Mouse (Mus musculus): ENCODE data around the gene Psmd3. TPM values are rescaled to one million over a fixed set of nuclear protein-coding genes. Genes with fewer than 3 reads are reported as not detected.
A peak's percentile ranks its signal among the peaks of the same experiment; 100 is the strongest.

Gene Psmd3
- total RNA-seq, 2 experiments from 2014 or later: 129 to 132 TPM

DNA sequence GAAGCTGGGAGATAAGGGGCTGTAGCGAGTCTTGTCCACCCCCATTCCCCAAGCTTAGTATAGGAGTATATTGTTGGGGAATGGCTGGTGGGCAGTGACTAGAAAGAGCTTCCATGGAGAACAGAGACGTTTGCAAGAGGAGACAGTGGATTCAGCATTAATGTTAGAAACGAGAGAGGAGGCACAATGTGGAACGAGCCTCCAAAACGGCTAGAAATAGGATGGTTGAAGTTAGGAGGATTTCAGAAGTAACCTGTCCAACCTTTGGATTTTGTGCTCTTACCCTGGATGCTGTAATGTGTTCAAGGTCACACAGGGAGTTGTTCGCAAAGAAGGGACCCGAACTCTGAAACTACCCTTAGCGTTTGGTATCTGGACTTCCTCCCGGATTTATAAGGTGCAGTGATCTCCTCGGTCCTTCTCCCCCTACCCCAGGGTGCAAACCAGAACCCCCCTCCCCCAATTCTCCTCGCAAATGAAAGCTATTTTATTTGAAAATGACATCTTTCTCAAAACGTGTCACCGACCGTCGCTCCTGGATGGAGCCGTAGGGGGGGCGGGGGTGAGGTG, 58.8 kb downstream of the Psmd3 start:
- DNase-seq (ENCODE audit: low spot score in 2 of 2): peak; percentile 47 to 60
- intact Hi-C loops (cut with DNase I): loop anchor here (1.0 kb wide), 1 partner anchor 13 kb away; no protein-coding TSS in a partner anchor

DNA sequence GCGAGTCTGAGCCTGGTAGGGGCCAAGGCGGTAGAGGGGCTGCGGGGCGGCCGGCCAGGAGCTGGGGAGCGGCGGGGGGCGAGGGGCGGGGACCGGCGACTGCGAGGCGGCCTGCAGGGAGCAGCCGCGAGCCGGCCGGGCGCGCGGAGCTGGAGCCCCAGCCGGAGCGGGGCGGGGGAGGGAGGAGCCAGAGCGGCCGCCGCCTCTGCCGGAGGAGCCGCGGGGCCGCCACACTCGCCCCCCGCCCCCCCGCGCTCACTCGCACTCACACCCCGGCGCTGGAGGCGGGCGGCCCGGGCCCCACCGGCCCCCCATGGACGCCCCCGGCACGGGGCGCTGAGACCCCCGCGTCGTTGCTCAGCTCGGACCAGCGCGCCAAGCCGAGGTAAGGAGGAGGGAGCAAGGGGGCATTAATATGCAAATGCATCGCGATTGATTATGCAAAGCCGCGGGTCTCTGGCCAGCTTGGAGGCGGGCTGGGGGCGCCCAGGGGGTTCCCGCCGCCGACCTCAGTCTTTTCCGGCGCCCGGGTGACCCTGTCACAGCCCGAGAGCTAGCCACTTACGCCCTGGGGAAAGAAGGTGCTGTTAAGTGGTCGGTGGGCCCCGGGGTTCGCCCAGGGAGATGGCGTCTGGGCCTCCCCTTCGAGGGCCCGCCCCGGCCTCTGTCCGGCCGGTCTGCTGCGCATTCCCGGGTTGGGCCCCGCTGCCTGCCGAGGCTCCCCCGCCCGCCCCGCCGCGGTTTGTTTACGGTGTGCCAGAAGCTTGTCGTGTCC, 59.5 kb downstream of the Psmd3 start:
- intact Hi-C loops (cut with DNase I): loop anchor here (1.0 kb wide), 1 partner anchor 12 kb away; no protein-coding TSS in a partner anchor
- DNase-seq (ENCODE audit: low spot score in 2 of 2): peak; percentile 70 to 83

DNA sequence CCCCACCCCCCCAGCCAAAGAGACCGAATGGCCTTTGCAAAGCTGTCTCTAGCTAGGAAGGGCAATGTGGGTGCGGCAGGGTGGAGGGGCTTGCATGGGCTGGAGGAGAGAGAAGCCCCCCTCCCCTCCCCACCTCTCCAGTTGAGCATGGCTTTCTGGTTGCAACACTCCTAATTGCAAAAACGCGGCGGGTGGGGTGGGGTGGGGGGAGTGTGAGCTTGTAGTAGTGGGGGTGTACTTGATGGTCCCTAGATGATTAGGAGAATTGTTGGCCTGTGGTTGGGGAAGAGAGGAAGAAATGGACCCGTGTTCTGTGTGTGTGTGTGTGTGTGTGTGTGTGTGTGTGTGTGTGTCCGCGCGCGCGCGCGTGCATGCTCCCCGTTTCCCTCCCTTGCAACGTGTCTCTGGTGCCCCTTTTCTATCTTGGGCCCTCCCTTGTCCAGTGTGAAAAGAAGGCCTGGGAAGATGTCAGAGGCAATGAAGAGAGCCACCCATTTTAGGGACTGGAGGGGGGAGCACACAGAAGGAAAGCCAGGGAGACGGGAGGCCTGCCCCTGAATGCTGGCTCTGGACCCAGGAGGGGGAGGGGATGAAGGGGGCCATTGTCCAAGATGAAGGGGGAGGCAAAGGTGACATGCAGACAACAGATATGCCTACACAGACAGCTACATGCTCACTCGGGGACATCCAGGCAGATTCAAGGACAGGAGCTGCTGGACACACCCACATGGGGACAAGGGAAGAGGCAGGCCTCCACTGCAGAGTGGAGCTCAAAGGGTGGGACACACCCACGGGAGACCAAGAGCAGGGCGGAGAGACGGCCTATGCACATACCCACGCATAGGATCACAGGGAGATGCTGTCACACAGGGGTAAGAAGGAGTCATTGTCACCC, 60.3 kb downstream of the Psmd3 start:
- intact Hi-C loops (cut with DNase I): no loop called here
- peak in 1 of 2 experiments; percentile 62 for DNase-seq (ENCODE audit: low spot score in 2 of 2)

DNA sequence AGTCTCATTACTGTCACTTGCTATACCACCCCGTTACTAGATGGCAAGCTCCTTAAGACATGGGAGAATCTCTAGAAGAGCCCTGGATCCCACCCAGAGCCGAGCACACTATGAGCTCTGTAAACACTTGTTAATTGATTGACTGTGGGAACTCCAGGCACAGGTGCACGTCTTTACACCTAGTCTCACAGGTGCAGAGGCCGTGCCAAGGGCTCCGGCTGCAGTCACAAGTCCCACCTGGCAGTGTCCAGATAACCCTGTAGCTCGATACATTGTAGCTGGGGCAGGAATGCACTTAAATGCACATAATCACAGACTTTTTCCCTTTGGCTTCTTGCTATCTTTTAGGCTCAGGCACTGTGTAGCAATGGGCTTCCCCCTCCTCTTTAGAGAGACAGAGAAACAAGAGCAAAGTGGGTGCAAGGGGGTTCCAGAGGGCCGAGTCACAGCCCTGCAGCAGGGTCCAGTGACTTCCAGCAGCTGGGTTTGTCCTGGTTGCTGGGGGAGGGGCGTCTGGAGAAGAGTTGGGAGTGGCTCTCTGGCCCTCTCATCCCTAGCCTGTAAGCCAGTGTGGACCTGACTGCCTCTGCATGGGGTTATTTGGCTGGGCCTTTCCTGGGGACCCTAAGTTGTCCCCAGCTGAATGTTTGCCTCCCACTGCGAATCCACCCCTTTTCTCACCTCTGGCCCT, 61.4 kb downstream of the Psmd3 start:
- intact Hi-C loops (cut with DNase I): no loop called here

DNA sequence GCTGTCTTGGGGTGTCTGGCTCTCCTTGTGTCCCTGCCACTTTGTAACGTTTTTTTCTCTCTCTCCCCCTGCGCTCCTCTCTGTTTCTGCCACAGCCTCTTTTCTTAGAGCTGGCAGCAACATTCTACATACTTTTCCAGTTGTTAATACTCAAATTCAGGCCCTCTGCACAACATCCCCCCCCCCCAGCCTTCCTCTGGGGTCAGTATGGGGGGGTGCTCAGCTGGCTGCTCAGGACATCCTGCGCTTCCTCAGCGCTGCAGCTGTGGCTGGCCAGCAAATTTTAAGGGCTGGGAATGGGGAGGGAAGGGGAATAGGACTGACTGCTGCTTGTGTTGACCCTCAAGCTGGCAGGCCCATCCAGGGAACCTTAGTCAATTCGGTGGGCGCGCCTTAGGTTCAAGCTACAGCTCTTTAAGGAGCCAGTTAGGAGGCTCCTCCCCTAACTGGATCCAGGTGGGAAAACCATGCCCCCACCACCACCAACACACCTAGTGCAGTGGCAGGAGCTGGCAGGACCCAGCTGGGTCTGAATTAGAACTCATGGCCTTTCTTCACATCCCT, 62.2 kb downstream of the Psmd3 start:
- intact Hi-C loops (cut with DNase I): no loop called here
- no peak for DNase-seq (ENCODE audit: low spot score in 2 of 2)

More for the DNA sequence above, 61.4 kb downstream of the Psmd3 start:
- DNase-seq (ENCODE audit: low spot score in 2 of 2): peak; percentile 37 to 50

Other genes starting within 250 kb of the Psmd3 start
- gene Mien1, start 243.6 kb upstream of the Psmd3 start, total RNA-seq (2021): 100 to 1,000 TPM; 119 to 120 TPM
- 1 to 10 TPM; 2.4 to 2.7 TPM for gene Grb7, start 236.2 kb upstream of the Psmd3 start, total RNA-seq (2021)
- under 1 TPM in 1 of 2 experiments, not detected in 1; 0.78 TPM for gene Ikzf3, start 136.5 kb upstream of the Psmd3 start, total RNA-seq (2021)
- not detected for gene Zpbp2, start 131.5 kb upstream of the Psmd3 start, total RNA-seq (2021)
- gene Ormdl3, start 95.2 kb upstream of the Psmd3 start, total RNA-seq (2021): 10 to 100 TPM; 48.9 TPM
- gene Lrrc3c, start 84.3 kb upstream of the Psmd3 start, total RNA-seq (2021): not detected
- gene Gm12355, start 56.9 kb upstream of the Psmd3 start, total RNA-seq (2021): 10 to 100 TPM; 11.6 to 14.0 TPM
- gene Gsdma3, start 56.2 kb upstream of the Psmd3 start, total RNA-seq (2021): not detected
- gene Gsdma2, start 35.8 kb upstream of the Psmd3 start, total RNA-seq (2021): not detected
- gene Gsdma, start 18.2 kb upstream of the Psmd3 start, total RNA-seq (2021): not detected
- not detected for gene Csf3, start 18.7 kb downstream of the Psmd3 start, total RNA-seq (2021)
- gene Med24, start 46.9 kb downstream of the Psmd3 start, total RNA-seq (2021): 100 to 1,000 TPM; 116 to 131 TPM
- gene Thra, start 58.1 kb downstream of the Psmd3 start, total RNA-seq (2021): 100 to 1,000 TPM; 719 to 771 TPM
- gene Nr1d1, start 92.8 kb downstream of the Psmd3 start, total RNA-seq (2021): 100 to 1,000 TPM in 1 of 2 experiments, 10 to 100 TPM in 1; 92.5 to 121 TPM
- 100 to 1,000 TPM; 190 to 193 TPM for gene Msl1, start 113.0 kb downstream of the Psmd3 start, total RNA-seq (2021)
- gene Casc3, start 122.4 kb downstream of the Psmd3 start, total RNA-seq (2021): 10 to 100 TPM; 53.9 to 54.7 TPM
- 100 to 1,000 TPM; 138 to 148 TPM for gene Rapgefl1, start 154.2 kb downstream of the Psmd3 start, total RNA-seq (2021)
- gene Wipf2, start 181.1 kb downstream of the Psmd3 start, total RNA-seq (2021): 10 to 100 TPM; 61.3 to 63.3 TPM
- gene Cdc6, start 225.2 kb downstream of the Psmd3 start, total RNA-seq (2021): under 1 TPM; 0.21 to 0.60 TPM
- gene Rara, start 245.3 kb downstream of the Psmd3 start, total RNA-seq (2021): 10 to 100 TPM in 1 of 2 experiments, 1 to 10 TPM in 1; 9.4 to 12.1 TPM

All from left cerebral cortex, postnatal 25 days (tissue).